Mouse (Mus musculus): ENCODE data around the gene Gm21987. TPM values are rescaled to one million over a fixed set of nuclear protein-coding genes. Genes with fewer than 3 reads are reported as not detected.

Gene Gm21987
- not detected for polyA plus RNA-seq (2017; shearing (Covaris generic))

GRCm38 (mm10) chr16:38346529-38347325 lies at the start of gene Gm21987, which contains the start of gene Cox17:
Gene Gm21987 (plus strand): TSS chr16:38347040.
Gene Cox17 (plus strand): TSS chr16:38346991.

GRCm38 (mm10) chr16:38341396-38342324 lies 5.2 kb upstream of the Gm21987 start, which contains the start of gene Maats1:
Gene Maats1 (minus strand): TSS chr16:38342143.

GRCm38 (mm10) chr16:38361933-38362332 lies 15.1 kb downstream of the Gm21987 start, which contains the start of gene Popdc2:
Gene Popdc2 (plus strand): TSS chr16:38362209.

Other genes starting within 250 kb of the Gm21987 start
- not detected for gene Nr1i2, start 52.2 kb upstream of the Gm21987 start, polyA plus RNA-seq (2017; shearing (Covaris generic))
- gene Maats1, start 4.9 kb upstream of the Gm21987 start, polyA plus RNA-seq (2017; shearing (Covaris generic)), result not detected
- gene Cox17, start within 50 bp of the Gm21987 start, polyA plus RNA-seq (2017; shearing (Covaris generic)), result 202 TPM
- 6.8 TPM for gene Popdc2, start 15.2 kb downstream of the Gm21987 start, polyA plus RNA-seq (2017; shearing (Covaris generic))
- 0.19 TPM for gene Pla1a, start 86.1 kb downstream of the Gm21987 start, polyA plus RNA-seq (2017; shearing (Covaris generic))
- gene Adprh, start 105.7 kb downstream of the Gm21987 start, polyA plus RNA-seq (2017; shearing (Covaris generic)), result 49.2 TPM
- gene Cd80, start 108.5 kb downstream of the Gm21987 start, polyA plus RNA-seq (2017; shearing (Covaris generic)), result 2.8 TPM
- gene Timmdc1, start 175.6 kb downstream of the Gm21987 start, polyA plus RNA-seq (2017; shearing (Covaris generic)), result 3.9 TPM
- 24.5 TPM for gene Poglut1, start 203.2 kb downstream of the Gm21987 start, polyA plus RNA-seq (2017; shearing (Covaris generic))
- gene Tmem39a, start 211.7 kb downstream of the Gm21987 start, polyA plus RNA-seq (2017; shearing (Covaris generic)), result 55.3 TPM

Measured in effector memory CD4-positive, alpha-beta T cell, adult 5 months (primary cell).